Mouse (Mus musculus) testis, postnatal 10 days (tissue): ENCODE measurements around the gene Nlgn1.

Source experiments
- DNase-seq: peaks from one replicate; pipeline ENCODE4 v3.0.0; 2021; ENCODE audit warnings: low spot score

Nlgn1 gene

GRCm38 (mm10) chr3:26332400-26333238, at the start of gene Nlgn1:
Nlgn1 (minus strand) TSS chr3:26332460.
- no peak for DNase-seq

GRCm38 (mm10) chr3:26378272-26378671, 46.0 kb upstream of the Nlgn1 start:
- no peak for DNase-seq

GRCm38 (mm10) chr3:26355082-26355481, 22.8 kb upstream of the Nlgn1 start:
- no peak for DNase-seq

- no peak for DNase-seq
Measured at GRCm38 (mm10) chr3:26354483-26355030, 22.3 kb upstream of the Nlgn1 start.

GRCm38 (mm10) chr3:26337495-26337894, 5.2 kb upstream of the Nlgn1 start:
- no peak for DNase-seq

- peak; percentile 43 for DNase-seq
Measured at GRCm38 (mm10) chr3:26333239-26333811, 1.1 kb upstream of the Nlgn1 start.

- peak; percentile 45 for DNase-seq
Measured at GRCm38 (mm10) chr3:26331177-26332061, 841 bp downstream of the Nlgn1 start.

GRCm38 (mm10) chr3:26330863-26331176, 1.4 kb downstream of the Nlgn1 start:
- DNase-seq, result no peak

GRCm38 (mm10) chr3:26330019-26330418, 2.2 kb downstream of the Nlgn1 start:
- DNase-seq, result no peak

- no peak for DNase-seq
Measured at GRCm38 (mm10) chr3:26324510-26324909, 7.8 kb downstream of the Nlgn1 start.

- DNase-seq, result no peak
Measured at GRCm38 (mm10) chr3:26317397-26317796, 14.9 kb downstream of the Nlgn1 start.

- no peak for DNase-seq
Measured at GRCm38 (mm10) chr3:26297869-26298268, 34.4 kb downstream of the Nlgn1 start.

- DNase-seq, result no peak
Measured at GRCm38 (mm10) chr3:26270894-26271795, 61.1 kb downstream of the Nlgn1 start.

- no peak for DNase-seq
Measured at GRCm38 (mm10) chr3:26246564-26246963, 85.7 kb downstream of the Nlgn1 start.

GRCm38 (mm10) chr3:26243274-26243673, 89.0 kb downstream of the Nlgn1 start:
- no peak for DNase-seq

GRCm38 (mm10) chr3:26230006-26230405, 102.3 kb downstream of the Nlgn1 start:
- no peak for DNase-seq

- DNase-seq, result no peak
Measured at GRCm38 (mm10) chr3:26228827-26229226, 103.4 kb downstream of the Nlgn1 start.

GRCm38 (mm10) chr3:26228172-26228781, 104.0 kb downstream of the Nlgn1 start:
- DNase-seq, result no peak

- DNase-seq, result no peak
Measured at GRCm38 (mm10) chr3:26223500-26223899, 108.8 kb downstream of the Nlgn1 start.

- DNase-seq, result no peak
Measured at GRCm38 (mm10) chr3:26216231-26216630, 116.0 kb downstream of the Nlgn1 start.

- no peak for DNase-seq
Measured at GRCm38 (mm10) chr3:26202702-26203101, 129.6 kb downstream of the Nlgn1 start.
